Mouse (Mus musculus) midbrain, embryonic 14.5 days (tissue): Measurements from ENCODE around the gene Tmem106a. TPM values are rescaled to one million over a fixed set of nuclear protein-coding genes. Genes with fewer than 3 reads are reported as not detected.
"Not testable (repeated sequence)": the region's sequence is repeated elsewhere in the genome, so short reads cannot be mapped to it uniquely, and the experiment has no call there.

Experiments used
- ATAC-seq: fragments of 200-750 bp; cut with Nextera tagmentation; 2 replicates; pipeline ENCODE4 v1.8.0; 2017; ENCODE audit warnings: moderate number of reproducible peaks, moderate library complexity; ENCODE audit not compliant: low FRiP score, low TSS enrichment
- DNase-seq: peaks from one replicate; pipeline ENCODE4 v3.0.0-alpha.2; 2015
- H3K27ac ChIP-seq: fragments of 300-500 bp; sonication (generic); replicated peaks from 2 replicates; pipeline ENCODE4 v1.5.1; 2014; ENCODE audit warnings: mild to moderate bottlenecking, low read depth, low read length, moderate library complexity
- H3K27me3 ChIP-seq: fragments of 300-500 bp; sonication (generic); 2 replicates; pipeline ENCODE4 v1.6.1; 2014; ENCODE audit warnings: low read length, control low read depth, mixed read lengths; ENCODE audit not compliant: control insufficient read depth, insufficient read depth
- H3K36me3 ChIP-seq: fragments of 300-500 bp; sonication (generic); 2 replicates; pipeline ENCODE4 v1.6.1; 2014; ENCODE audit warnings: low read length, control low read depth; ENCODE audit not compliant: control insufficient read depth, insufficient read depth
- H3K4me1 ChIP-seq: fragments of 300-500 bp; sonication (generic); 2 replicates; pipeline ENCODE4 v1.6.1; 2014; ENCODE audit warnings: mild to moderate bottlenecking, antibody characterized with exemption, low read length, control low read depth; ENCODE audit not compliant: control insufficient read depth, insufficient read depth
- H3K4me2 ChIP-seq: fragments of 300-500 bp; sonication (generic); 2 replicates; pipeline ENCODE4 v1.6.1; 2014; ENCODE audit warnings: mild to moderate bottlenecking, low read length, moderate library complexity
- H3K4me3 ChIP-seq: fragments of 300-500 bp; sonication (generic); replicated peaks from 2 replicates; pipeline ENCODE4 v1.5.1; 2014; ENCODE audit warnings: low read depth, low read length
- H3K9ac ChIP-seq: fragments of 300-500 bp; sonication (generic); replicated peaks from 2 replicates; pipeline ENCODE4 v1.6.1; 2014; ENCODE audit warnings: mild to moderate bottlenecking, low read length, moderate library complexity
- H3K9me3 ChIP-seq: fragments of 300-500 bp; sonication (generic); 2 replicates; pipeline ENCODE4 v1.6.1; 2016; ENCODE audit warnings: low read length, control low read depth, mixed read lengths; ENCODE audit not compliant: control insufficient read depth
- WGBS: fragments of 180-500 bp; shearing (Covaris S2); extraction: QIAGEN DNeasy Blood & Tissue Kit; methylation state at CpG from one replicate; pipeline ENCODE4 v1.1.7; 2014; 5-methylcytosine and 5-hydroxymethylcytosine counted together
- polyA plus RNA-seq: library from polyadenylated mRNA; unstranded; fragments of >200 nt; fragmentation: Nextera tagmentation; extraction: Ambion mirVana; gene quantifications from 2 replicates; pipeline ENCODE4 v1.2.1, GENCODE M21; 2014

Gene Tmem106a
- polyA plus RNA-seq, 1 experiment from 2014 or later: 3.5 TPM

DNA sequence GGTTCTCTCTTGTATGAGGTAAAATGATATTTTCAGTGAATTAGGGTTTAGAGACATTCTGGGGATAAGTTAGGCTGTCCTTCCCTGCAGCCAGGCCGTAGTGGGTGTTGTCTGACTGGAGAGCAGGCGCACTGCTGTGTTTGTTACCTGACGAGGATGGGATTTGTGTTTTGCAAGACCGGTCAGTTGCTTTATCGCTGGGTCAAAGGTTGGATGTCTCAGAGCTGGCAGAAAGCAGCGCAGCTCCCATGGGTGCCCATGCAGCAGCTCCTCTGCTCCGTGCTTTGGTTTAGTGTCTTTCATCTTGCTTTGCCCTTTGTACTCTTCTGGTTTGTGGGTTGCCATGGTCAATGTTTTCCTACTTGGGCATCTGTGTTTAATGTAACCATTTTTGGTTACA is 25.5 kb upstream of the Tmem106a start:
- DNase-seq (no peak), ATAC-seq (no peak)
- H3K36me3 ChIP-seq: peaks cover 62% of the 10 kb centered on the region
- no peaks in the 10 kb centered on the region for H3K27me3 ChIP-seq
- H3K9me3 ChIP-seq: no peaks in the 10 kb centered on the region
- no peak overlapping the region for H3K9ac ChIP-seq
- 89% methylated on average over 7 of the region's 7 CpGs for WGBS
- no peak overlapping the region for H3K4me2 ChIP-seq
- H3K4me1 ChIP-seq: peaks cover 16% of the 10 kb centered on the region
- no peak overlapping the region for H3K27ac ChIP-seq
- H3K4me3 ChIP-seq: no peak overlapping the region

DNA sequence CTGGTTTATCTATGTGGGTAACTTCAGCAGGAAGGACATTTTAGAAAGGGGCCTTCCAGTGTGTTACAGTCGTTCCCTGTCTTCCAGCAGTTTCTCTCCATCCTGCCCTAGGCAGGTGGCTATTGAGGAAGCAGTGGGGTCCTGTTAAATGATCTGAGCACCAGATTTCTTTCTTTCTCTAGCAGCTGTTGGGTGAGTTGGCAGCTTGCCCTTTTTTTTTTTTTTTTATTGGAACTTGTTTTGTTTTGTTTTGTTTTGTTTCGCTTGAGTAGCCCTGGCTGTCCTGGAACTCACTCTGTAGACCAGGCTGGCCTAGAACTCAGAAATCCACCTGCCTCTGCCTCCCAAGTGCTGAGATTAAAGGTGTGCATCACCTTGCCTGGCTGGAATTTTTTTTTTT is 25.1 kb upstream of the Tmem106a start:
- H3K4me3 ChIP-seq: no peak overlapping the region
- H3K27me3 ChIP-seq: no peaks in the 10 kb centered on the region
- H3K4me2 ChIP-seq: no peak overlapping the region
- H3K27ac ChIP-seq: no peak overlapping the region
- no peak for ATAC-seq
- no peak overlapping the region for H3K9ac ChIP-seq
- 78% methylated on average over 2 of the region's 2 CpGs for WGBS
- H3K4me1 ChIP-seq: peaks cover 16% of the 10 kb centered on the region
- DNase-seq: peak; percentile 4
- H3K9me3 ChIP-seq: no peaks in the 10 kb centered on the region
- H3K36me3 ChIP-seq: peaks cover 64% of the 10 kb centered on the region

DNA sequence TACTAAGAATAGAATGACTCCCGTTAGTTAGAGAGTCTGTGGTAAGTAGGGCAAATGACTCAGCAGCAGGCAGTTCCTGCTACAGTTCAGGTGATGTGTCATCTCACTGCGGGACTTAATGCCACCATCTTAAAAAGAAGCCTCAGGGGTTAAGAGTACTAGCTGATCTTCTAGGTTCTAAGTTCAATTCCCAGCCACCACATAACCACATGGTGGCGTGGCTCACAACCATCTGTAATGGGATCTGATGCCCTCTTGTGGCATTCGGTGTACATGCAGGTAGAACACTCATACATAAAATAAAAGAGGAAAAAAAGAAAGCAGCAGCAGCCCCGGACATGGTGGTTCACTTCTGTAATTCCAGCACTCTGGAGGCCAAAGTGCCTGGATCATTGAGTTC is 19.7 kb upstream of the Tmem106a start:
- 36% methylated on average over 5 of the region's 5 CpGs for WGBS
- no peak overlapping the region for H3K4me3 ChIP-seq
- no peaks in the 10 kb centered on the region for H3K9me3 ChIP-seq
- no peak for ATAC-seq
- H3K4me2 ChIP-seq: no peak overlapping the region
- peak; percentile 78 for DNase-seq
- H3K27me3 ChIP-seq: no peaks in the 10 kb centered on the region
- no peak overlapping the region for H3K9ac ChIP-seq
- peaks cover 91% of the 10 kb centered on the region for H3K36me3 ChIP-seq
- H3K27ac ChIP-seq: no peak overlapping the region
- H3K4me1 ChIP-seq: no peaks in the 10 kb centered on the region

DNA sequence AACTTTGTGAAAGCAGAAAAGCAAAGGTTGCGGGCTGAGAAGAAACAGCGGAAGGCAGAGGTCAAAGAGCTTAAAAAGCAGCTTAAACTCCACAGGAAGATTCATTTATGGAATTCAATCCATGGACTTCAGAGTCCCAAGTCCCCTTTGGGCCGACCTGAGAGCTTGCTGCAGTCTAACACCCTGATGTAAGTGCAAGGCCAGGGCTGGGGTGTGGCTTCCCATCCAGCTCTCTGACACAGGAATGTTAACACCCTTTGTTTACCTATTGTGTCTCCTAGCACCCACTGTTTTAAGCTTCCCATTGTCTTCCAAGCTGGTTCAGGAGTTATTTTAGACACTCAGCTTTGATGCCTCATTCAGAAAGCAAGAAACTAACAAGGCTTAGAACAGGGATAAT is 13.6 kb upstream of the Tmem106a start:
- DNase-seq (no peak), ATAC-seq (no peak)
- H3K9me3 ChIP-seq: no peaks in the 10 kb centered on the region
- peaks cover 95% of the 10 kb centered on the region for H3K36me3 ChIP-seq
- no peak overlapping the region for H3K4me3 ChIP-seq
- WGBS: 79% methylated on average over 3 of the region's 3 CpGs
- no peak overlapping the region for H3K27ac ChIP-seq
- H3K27me3 ChIP-seq: no peaks in the 10 kb centered on the region
- H3K4me2 ChIP-seq: no peak overlapping the region
- no peaks in the 10 kb centered on the region for H3K4me1 ChIP-seq
- no peak overlapping the region for H3K9ac ChIP-seq

DNA sequence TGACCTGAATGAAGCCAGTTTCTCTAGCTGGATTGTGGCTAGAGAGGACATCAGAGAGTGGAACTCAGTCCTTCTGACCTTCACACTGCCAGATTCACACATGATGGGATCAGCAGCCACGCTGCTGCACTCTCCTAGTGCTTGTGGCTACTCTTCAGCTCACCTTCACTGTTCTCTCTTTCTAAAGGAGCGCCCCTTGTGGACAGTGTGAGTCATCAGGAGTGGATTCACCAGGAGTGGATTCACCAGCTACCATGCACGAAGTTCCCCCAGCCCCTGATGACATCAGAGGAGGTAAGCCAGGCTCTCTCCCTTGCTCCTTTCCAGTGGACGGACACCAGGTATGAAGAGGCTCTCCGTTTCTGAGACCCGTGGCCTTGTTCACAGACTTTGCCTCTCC is 5.9 kb upstream of the Tmem106a start:
- no peak overlapping the region for H3K4me3 ChIP-seq

DNA sequence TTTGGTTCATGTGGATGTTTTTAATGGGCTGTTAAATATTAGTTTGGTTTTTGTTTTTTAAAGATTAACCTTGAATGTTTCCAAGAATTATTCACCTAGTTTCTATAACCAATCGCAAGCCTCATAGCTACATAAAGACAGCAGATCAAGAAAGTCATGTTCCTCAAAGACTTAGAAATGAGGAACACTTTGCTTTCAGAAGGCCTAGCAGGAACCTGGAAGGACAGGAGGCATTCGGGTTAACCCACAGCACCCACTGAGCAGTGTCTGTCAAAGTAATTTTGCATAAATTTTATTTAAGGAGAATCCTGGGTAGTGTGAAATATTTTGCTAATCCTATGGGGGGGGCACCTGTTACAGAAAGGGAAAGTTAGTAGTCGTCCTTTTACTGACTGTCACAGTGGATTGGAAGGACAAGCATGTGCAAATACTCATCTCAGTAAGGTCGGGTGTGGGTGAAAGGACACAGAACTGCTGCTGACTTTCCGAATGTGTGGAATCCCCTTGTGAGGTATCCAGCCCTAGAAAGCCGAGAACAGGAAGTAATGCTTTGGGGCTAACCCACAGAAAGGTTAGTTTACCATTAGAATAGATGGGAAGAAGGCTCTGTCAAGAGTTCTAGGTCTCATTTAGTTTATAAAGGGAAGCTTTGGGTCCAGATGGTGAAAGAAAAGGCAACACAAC is 819 bp upstream of the Tmem106a start:
- H3K4me2 ChIP-seq: no peak overlapping the region
- H3K36me3 ChIP-seq: peaks cover 50% of the 10 kb centered on the region
- no peak for ATAC-seq
- H3K4me3 ChIP-seq: no peak overlapping the region
- no peak overlapping the region for H3K9ac ChIP-seq
- no peaks in the 10 kb centered on the region for H3K4me1 ChIP-seq
- H3K27me3 ChIP-seq: no peaks in the 10 kb centered on the region
- DNase-seq: no peak
- 79% methylated on average over 6 of the region's 6 CpGs for whole genome bisulfite sequencing
- no peaks in the 10 kb centered on the region for H3K9me3 ChIP-seq
- H3K27ac ChIP-seq: no peak overlapping the region

More for the DNA sequence above, 5.9 kb upstream of the Tmem106a start:
- Histone ChIP-seq H3K4me1 (no peaks in the 10 kb centered on the region), H3K4me2 (no peak overlapping the region), H3K27me3 (no peaks in the 10 kb centered on the region), H3K9ac (no peak overlapping the region), H3K9me3 (no peaks in the 10 kb centered on the region), H3K36me3 (peaks cover 100% of the 10 kb centered on the region), H3K27ac (no peak overlapping the region)
- no peak for ATAC-seq
- DNase-seq: peak; percentile 3
- WGBS: 75% methylated on average over 6 of the region's 6 CpGs

DNA sequence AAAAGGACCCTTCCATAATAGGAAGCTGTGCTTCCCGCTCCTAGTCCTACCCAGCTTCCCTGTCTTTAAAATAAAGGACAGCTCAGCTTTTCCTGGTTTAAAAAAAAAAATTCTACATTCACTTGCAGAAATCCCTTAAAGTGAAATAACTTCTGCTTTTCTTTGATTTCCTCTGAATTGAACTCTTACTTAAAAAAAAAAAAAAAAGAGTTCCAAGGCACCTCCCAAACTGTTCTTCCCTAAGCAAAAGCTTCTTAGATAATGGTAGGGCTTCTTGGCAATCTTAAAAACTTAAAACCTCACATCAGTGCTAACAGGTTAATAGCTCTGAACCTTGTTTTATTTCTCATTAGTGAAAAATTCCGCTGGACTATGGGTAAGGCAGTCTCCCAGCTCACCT is 1.2 kb downstream of the Tmem106a start:
- ATAC-seq (no peak), DNase-seq (no peak)
- no peak overlapping the region for H3K27ac ChIP-seq
- H3K27me3 ChIP-seq: no peaks in the 10 kb centered on the region
- no peaks in the 10 kb centered on the region for H3K4me1 ChIP-seq
- no peaks in the 10 kb centered on the region for H3K9me3 ChIP-seq
- H3K36me3 ChIP-seq: peaks cover 34% of the 10 kb centered on the region
- no peak overlapping the region for H3K4me3 ChIP-seq
- no peak overlapping the region for H3K9ac ChIP-seq
- H3K4me2 ChIP-seq: no peak overlapping the region
- WGBS: 87% methylated on average over 2 of the region's 2 CpGs

DNA sequence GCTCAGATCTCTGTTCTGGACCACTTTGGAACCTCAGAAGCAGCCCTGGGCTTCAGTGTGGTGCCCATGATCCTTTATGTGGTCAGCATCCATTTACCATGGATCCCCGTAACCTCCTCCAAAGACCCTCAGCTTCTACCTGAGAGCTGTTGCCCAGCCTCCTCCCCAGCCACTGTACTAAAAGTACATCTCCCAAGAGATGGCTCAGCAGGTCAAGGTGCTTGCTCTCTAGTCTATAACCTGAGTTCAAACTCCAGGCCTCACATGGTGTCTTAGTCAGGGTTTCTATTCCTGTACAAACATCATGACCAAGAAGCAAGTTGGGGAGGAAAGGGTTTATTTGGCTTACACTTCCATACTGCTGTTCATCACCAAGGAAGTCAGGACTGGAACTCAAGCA is 3.0 kb downstream of the Tmem106a start:
- H3K27me3 ChIP-seq, H3K4me1 ChIP-seq: not testable (repeated sequence)

DNA sequence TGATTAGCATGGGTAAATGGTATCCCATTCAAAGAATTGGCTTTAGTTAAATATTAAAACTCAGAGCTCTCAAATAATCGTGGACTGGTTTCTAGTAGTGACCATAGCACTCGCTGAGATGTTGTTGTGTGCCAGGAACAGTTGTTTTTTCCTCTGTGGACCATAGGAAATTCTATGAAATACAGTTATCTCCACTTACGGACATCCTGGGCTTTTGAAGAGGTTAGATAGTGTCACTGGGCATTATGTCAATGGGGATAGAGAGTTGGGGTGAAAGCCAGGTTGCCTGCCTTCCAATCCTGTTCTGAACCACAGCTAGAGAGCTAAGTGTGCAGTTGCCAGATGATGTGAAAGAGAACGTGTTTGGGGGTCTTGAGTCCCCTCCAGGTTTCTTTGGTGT is 3.8 kb downstream of the Tmem106a start:
- Histone ChIP-seq H3K9ac (no peak overlapping the region), H3K4me1 (no peaks in the 10 kb centered on the region), H3K9me3 (no peaks in the 10 kb centered on the region), H3K36me3 (peaks cover 8% of the 10 kb centered on the region), H3K4me2 (no peak overlapping the region), H3K27ac (no peak overlapping the region), H3K4me3 (no peak overlapping the region), H3K27me3 (no peaks in the 10 kb centered on the region)
- no peak for ATAC-seq
- DNase-seq: no peak
- 83% methylated on average over 4 of the region's 4 CpGs for WGBS

More for the DNA sequence above, 3.0 kb downstream of the Tmem106a start:
- H3K9me3 ChIP-seq, H3K4me3 ChIP-seq, ATAC-seq, H3K4me2 ChIP-seq, H3K9ac ChIP-seq, H3K27ac ChIP-seq, DNase-seq: not testable (repeated sequence)
- 93% methylated on average over 1 of the region's 1 CpGs for WGBS
- H3K36me3 ChIP-seq: peaks cover 15% of the 10 kb centered on the region
